Mouse (Mus musculus) liver, embryonic 12.5 days (tissue): ENCODE results near the gene Mtfp1. TPM values are rescaled to one million over a fixed set of nuclear protein-coding genes. Genes with fewer than 3 reads are reported as not detected.
"Not testable (repeated sequence)": the region's sequence is repeated elsewhere in the genome, so short reads cannot be mapped to it uniquely, and the experiment has no call there.

Experiments used
- ATAC-seq: fragments of 200-750 bp; cut with Nextera tagmentation; 2 replicates; pipeline ENCODE4 v1.8.0; 2017; ENCODE audit warnings: moderate number of reproducible peaks, mild to moderate bottlenecking, moderate library complexity
- H3K27ac ChIP-seq: fragments of 300-500 bp; sonication (generic); 2 replicates; pipeline ENCODE4 v1.5.1; 2016; ENCODE audit warnings: mild to moderate bottlenecking
- H3K27me3 ChIP-seq: fragments of 300-500 bp; sonication (generic); replicated peaks from 2 replicates; pipeline ENCODE4 v1.6.1; 2016; ENCODE audit warnings: mild to moderate bottlenecking, moderate library complexity
- H3K36me3 ChIP-seq: fragments of 300-500 bp; sonication (generic); 2 replicates; pipeline ENCODE4 v1.6.1; 2016; ENCODE audit warnings: mild to moderate bottlenecking, moderate library complexity
- H3K4me1 ChIP-seq: fragments of 300-500 bp; sonication (generic); 2 replicates; pipeline ENCODE4 v1.6.1; 2016
- H3K4me2 ChIP-seq: fragments of 300-500 bp; sonication (generic); 2 replicates; pipeline ENCODE4 v1.6.1; 2016; ENCODE audit warnings: mild to moderate bottlenecking, moderate library complexity
- H3K4me3 ChIP-seq: fragments of 300-500 bp; sonication (generic); 2 replicates; pipeline ENCODE4 v1.5.1; 2016; ENCODE audit warnings: mild to moderate bottlenecking, moderate library complexity
- H3K9ac ChIP-seq: fragments of 300-500 bp; sonication (generic); 2 replicates; pipeline ENCODE4 v1.6.1; 2016; ENCODE audit warnings: mild to moderate bottlenecking, moderate library complexity
- H3K9me3 ChIP-seq: fragments of 300-500 bp; sonication (generic); replicated peaks from 2 replicates; pipeline ENCODE4 v1.6.1; 2016; ENCODE audit warnings: mild to moderate bottlenecking, moderate library complexity
- WGBS: fragments of 180-500 bp; shearing (Covaris S2); methylation state at CpG from one replicate; pipeline ENCODE4 v1.1.7; 2016; ENCODE audit not compliant: insufficient replicate concordance; 5-methylcytosine and 5-hydroxymethylcytosine counted together
- polyA plus RNA-seq: library from polyadenylated mRNA; unstranded; fragments of >200 nt; fragmentation: Nextera tagmentation; extraction: Ambion mirVana; gene quantifications from 2 replicates; pipeline ENCODE4 v1.2.1, GENCODE M21; 2016

The Mtfp1 gene
- polyA plus RNA-seq, 1 experiment from 2014 or later = 35.9 TPM

- H3K9ac ChIP-seq = peak within 1 kb of the TSS; percentile 28; the same call in 1 of the 2 replicates
- H3K27ac ChIP-seq = peak within 1 kb of the TSS; percentile 41
- H3K36me3 ChIP-seq = no peaks in the 10 kb centered on the region
- WGBS = 40% methylated on average over 10 of the region's 10 CpGs
- ATAC-seq = peak; percentile 47; the same call in 1 of the 2 replicates
- H3K9me3 ChIP-seq = peaks cover 11% of the 10 kb centered on the region; the same call in 1 of the 2 replicates
- peak within 1 kb of the TSS; percentile 14 for H3K4me3 ChIP-seq
- peaks cover 36% of the 10 kb centered on the region for H3K4me1 ChIP-seq
- H3K27me3 ChIP-seq = peaks cover 30% of the 10 kb centered on the region
- H3K4me2 ChIP-seq = peak within 1 kb of the TSS; percentile 46
These were observed 27.7 kb upstream of the Mtfp1 start, which contains the start of gene Sec14l2 for GRCm38 (mm10) chr11:4122742-4123579. Sec14l2 (minus strand) TSS chr11:4123415.

- H3K9ac ChIP-seq = no peak overlapping the region
- ATAC-seq = no peak
- no peak overlapping the region for H3K4me3 ChIP-seq
- no peak overlapping the region for H3K27ac ChIP-seq
- WGBS = 62% methylated on average over 5 of the region's 5 CpGs
- peaks cover 38% of the 10 kb centered on the region for H3K4me1 ChIP-seq
- no peaks in the 10 kb centered on the region for H3K36me3 ChIP-seq
- H3K27me3 ChIP-seq = peaks cover 37% of the 10 kb centered on the region
- H3K4me2 ChIP-seq = no peak overlapping the region
- H3K9me3 ChIP-seq = peaks cover 11% of the 10 kb centered on the region; the same call in 1 of the 2 replicates
These were observed 27.0 kb upstream of the Mtfp1 start for GRCm38 (mm10) chr11:4122226-4122625.

GRCm38 (mm10) chr11:4121691-4122090, 26.4 kb upstream of the Mtfp1 start:
- Histone ChIP-seq H3K9me3 (peaks cover 5% of the 10 kb centered on the region; the same call in 1 of the 2 replicates), H3K4me3 (no peak overlapping the region), H3K36me3 (no peaks in the 10 kb centered on the region), H3K9ac (no peak overlapping the region), H3K4me2 (no peak overlapping the region), H3K27ac (no peak overlapping the region), H3K27me3 (peaks cover 43% of the 10 kb centered on the region), H3K4me1 (peaks cover 43% of the 10 kb centered on the region)
- no peak for ATAC-seq
- WGBS = 66% methylated on average over 3 of the region's 3 CpGs

- no peak for ATAC-seq
- 14% methylated on average over 5 of the region's 5 CpGs for WGBS
- H3K27me3 ChIP-seq = peaks cover 52% of the 10 kb centered on the region
- H3K4me1 ChIP-seq = peaks cover 50% of the 10 kb centered on the region
- H3K36me3 ChIP-seq = no peaks in the 10 kb centered on the region
- H3K9me3 ChIP-seq = no peaks in the 10 kb centered on the region; the same call in 1 of the 2 replicates
- H3K9ac ChIP-seq = no peak overlapping the region
- H3K27ac ChIP-seq = no peak overlapping the region
- H3K4me2 ChIP-seq = no peak overlapping the region
- H3K4me3 ChIP-seq = no peak overlapping the region
These were observed 24.4 kb upstream of the Mtfp1 start for GRCm38 (mm10) chr11:4119635-4120034.

- peaks cover 52% of the 10 kb centered on the region for H3K27me3 ChIP-seq
- H3K9me3 ChIP-seq = no peaks in the 10 kb centered on the region
- peak overlapping the region; percentile 54 for H3K4me3 ChIP-seq
- ATAC-seq = peak; percentile 41; the same call in 1 of the 2 replicates
- WGBS = 3% methylated on average over 41 of the region's 41 CpGs
- H3K4me2 ChIP-seq = peak overlapping the region; percentile 73
- peak overlapping the region; percentile 51 for H3K9ac ChIP-seq
- no peak overlapping the region for H3K27ac ChIP-seq
- H3K36me3 ChIP-seq = no peaks in the 10 kb centered on the region
- H3K4me1 ChIP-seq = peaks cover 50% of the 10 kb centered on the region
These were observed 23.1 kb upstream of the Mtfp1 start for GRCm38 (mm10) chr11:4118081-4118921.

GRCm38 (mm10) chr11:4117372-4118071, 22.3 kb upstream of the Mtfp1 start:
- WGBS = 20% methylated on average over 3 of the region's 3 CpGs
- Histone ChIP-seq H3K27me3 (peaks cover 52% of the 10 kb centered on the region), H3K9ac (peak overlapping the region; percentile 51)

DNA sequence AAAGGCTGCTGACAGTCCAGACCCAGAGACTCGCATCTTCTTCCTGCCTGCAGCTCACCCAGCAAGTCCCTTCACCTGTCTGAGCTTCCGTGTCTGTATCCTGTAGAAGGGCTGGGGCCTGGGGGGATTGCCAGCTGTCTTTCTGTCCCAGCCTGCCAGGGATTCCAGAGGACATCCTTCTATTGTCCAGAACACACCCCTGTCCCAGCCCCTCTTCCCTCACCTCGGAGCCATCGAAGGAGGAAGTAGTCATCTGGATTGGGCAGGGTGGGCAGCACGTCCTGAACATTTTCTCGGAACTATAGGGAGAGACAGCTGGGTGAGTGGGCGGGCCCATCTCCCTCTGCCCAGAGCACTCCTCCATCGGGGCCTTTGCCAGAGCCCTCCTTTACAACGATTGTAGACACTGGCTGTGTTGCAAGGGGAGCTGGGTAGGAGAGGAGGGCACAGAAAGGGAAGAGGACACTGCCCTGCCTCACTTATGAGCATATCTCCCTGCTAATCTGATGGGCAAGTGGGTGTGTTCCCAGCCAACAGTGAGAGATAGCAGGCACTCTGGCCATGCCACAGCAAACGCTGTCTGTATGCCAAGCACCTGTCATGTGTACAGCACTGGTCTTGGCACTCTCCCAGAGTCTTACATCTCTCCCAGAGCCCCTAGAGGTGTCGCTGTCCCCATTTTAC, 21.4 kb upstream of the Mtfp1 start:
- 32% methylated on average over 11 of the region's 11 CpGs for WGBS
- Histone ChIP-seq H3K4me1 (peaks cover 43% of the 10 kb centered on the region), H3K27me3 (peaks cover 52% of the 10 kb centered on the region), H3K9me3 (no peaks in the 10 kb centered on the region), H3K4me3 (0 out of 2 replicates have a peak overlapping the region, but pooled peaks have one; percentile 1), H3K9ac (0 out of 2 replicates have a peak overlapping the region, but pooled peaks have one; percentile 51), H3K27ac (no peak overlapping the region), H3K4me2 (peak overlapping the region; percentile 73), H3K36me3 (no peaks in the 10 kb centered on the region)
- peak; percentile 44 for ATAC-seq

More at GRCm38 (mm10) chr11:4117372-4118071, 22.3 kb upstream of the Mtfp1 start:
- peaks cover 43% of the 10 kb centered on the region for H3K4me1 ChIP-seq
- peak overlapping the region; percentile 73 for H3K4me2 ChIP-seq
- no peaks in the 10 kb centered on the region for H3K36me3 ChIP-seq
- peak; percentile 55 for ATAC-seq
- H3K4me3 ChIP-seq = peak overlapping the region; percentile 54
- H3K27ac ChIP-seq = no peak overlapping the region
- H3K9me3 ChIP-seq = no peaks in the 10 kb centered on the region

GRCm38 (mm10) chr11:4115407-4115806, 20.2 kb upstream of the Mtfp1 start:
- H3K36me3 ChIP-seq = no peaks in the 10 kb centered on the region
- no peak overlapping the region for H3K27ac ChIP-seq
- peaks cover 46% of the 10 kb centered on the region for H3K27me3 ChIP-seq
- no peak overlapping the region for H3K9ac ChIP-seq
- 86% methylated on average over 4 of the region's 4 CpGs for WGBS
- H3K4me2 ChIP-seq = no peak overlapping the region
- no peak overlapping the region for H3K4me3 ChIP-seq
- no peak for ATAC-seq
- peaks cover 43% of the 10 kb centered on the region for H3K4me1 ChIP-seq
- H3K9me3 ChIP-seq = no peaks in the 10 kb centered on the region

DNA sequence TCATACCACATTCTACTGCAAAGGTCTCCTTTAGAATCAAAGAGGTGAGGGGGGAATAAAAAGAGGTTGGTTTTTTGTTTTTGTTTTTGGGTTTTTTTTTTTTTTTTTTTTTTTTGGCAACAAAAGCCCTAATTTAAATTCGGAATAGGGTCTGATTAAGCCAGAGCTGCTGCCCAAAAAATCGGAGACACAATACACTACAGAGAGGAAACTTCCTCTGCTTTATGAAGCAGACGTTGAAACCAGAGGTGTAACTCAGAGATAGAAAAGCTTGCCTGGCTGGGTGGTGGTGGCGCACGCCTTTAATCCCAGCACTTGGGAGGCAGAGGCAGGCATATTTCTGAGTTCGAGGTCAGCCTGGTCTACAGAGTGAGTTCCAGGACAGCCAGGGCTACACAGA, 19.3 kb upstream of the Mtfp1 start:
- ATAC-seq, H3K4me2 ChIP-seq, H3K4me3 ChIP-seq, H3K9me3 ChIP-seq, H3K36me3 ChIP-seq, H3K9ac ChIP-seq, H3K27ac ChIP-seq: not testable (repeated sequence)
- Histone ChIP-seq H3K4me1 (peaks cover 40% of the 10 kb centered on the region), H3K27me3 (peaks cover 37% of the 10 kb centered on the region)
- 67% methylated on average over 6 of the region's 6 CpGs for WGBS

DNA sequence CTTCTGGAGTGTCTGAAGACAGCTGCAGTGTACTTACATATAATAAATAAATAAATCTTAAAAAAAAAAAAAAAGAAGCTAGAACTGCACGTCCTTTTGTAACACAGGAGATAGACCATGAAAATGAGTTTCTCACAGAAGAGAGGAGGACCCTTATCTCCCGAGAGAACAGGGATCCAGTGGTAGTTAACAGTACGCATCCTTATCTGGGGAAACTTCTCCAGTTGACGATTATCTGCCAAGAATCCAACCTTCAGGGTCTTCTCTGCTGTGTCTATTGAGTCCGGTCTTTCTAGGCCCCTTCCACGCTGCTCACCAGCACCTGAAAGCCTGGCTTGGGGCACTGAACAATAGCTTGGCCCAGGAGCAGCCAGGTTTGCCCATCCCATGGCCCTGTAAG, 18.7 kb upstream of the Mtfp1 start:
- no peaks in the 10 kb centered on the region for H3K9me3 ChIP-seq

GRCm38 (mm10) chr11:4113496-4113895, 18.3 kb upstream of the Mtfp1 start:
- WGBS = 65% methylated on average over 4 of the region's 4 CpGs
- ATAC-seq = no peak
- no peak overlapping the region for H3K27ac ChIP-seq
- 0 out of 2 replicates have a peak, but pooled peaks cover 1% of the 10 kb centered on the region for H3K36me3 ChIP-seq
- H3K4me1 ChIP-seq = peaks cover 30% of the 10 kb centered on the region
- H3K27me3 ChIP-seq = peaks cover 27% of the 10 kb centered on the region
- no peak overlapping the region for H3K4me2 ChIP-seq
- no peak overlapping the region for H3K4me3 ChIP-seq
- H3K9ac ChIP-seq = no peak overlapping the region
- no peaks in the 10 kb centered on the region for H3K9me3 ChIP-seq

More for the DNA sequence above, 18.7 kb upstream of the Mtfp1 start:
- H3K4me3 ChIP-seq = no peak overlapping the region
- no peak overlapping the region for H3K9ac ChIP-seq
- ATAC-seq = no peak
- H3K27ac ChIP-seq = no peak overlapping the region
- no peak overlapping the region for H3K4me2 ChIP-seq
- no peaks in the 10 kb centered on the region for H3K36me3 ChIP-seq
- 36% methylated on average over 6 of the region's 6 CpGs for WGBS
- H3K4me1 ChIP-seq = peaks cover 35% of the 10 kb centered on the region
- H3K27me3 ChIP-seq = peaks cover 31% of the 10 kb centered on the region
